Mouse (Mus musculus) neural tube, embryonic 10.5 days (tissue): ENCODE measurements around the gene Wwox.

Experiments
- DNase-seq: peaks from one replicate; pipeline ENCODE4 v3.0.0-alpha.2; 2017; ENCODE audit warnings: low spot score; ENCODE audit errors: extremely low spot score

The Wwox gene

GRCm38 (mm10) chr8:114731260-114732140 is 292.0 kb downstream of the Wwox start:
- DNase-seq = no peak

GRCm38 (mm10) chr8:114743185-114743915 is 303.9 kb downstream of the Wwox start:
- DNase-seq = no peak

- DNase-seq = no peak
Measured at GRCm38 (mm10) chr8:114746373-114746772, 306.9 kb downstream of the Wwox start.

GRCm38 (mm10) chr8:114751376-114752135 is 312.1 kb downstream of the Wwox start:
- no peak for DNase-seq

GRCm38 (mm10) chr8:114759621-114760020 is 320.2 kb downstream of the Wwox start:
- DNase-seq = no peak

- no peak for DNase-seq
Measured at GRCm38 (mm10) chr8:114768536-114768935, 329.1 kb downstream of the Wwox start.

- peak; percentile 80 for DNase-seq
Measured at GRCm38 (mm10) chr8:114770856-114771776, 331.7 kb downstream of the Wwox start.

GRCm38 (mm10) chr8:114772276-114772849 is 332.9 kb downstream of the Wwox start:
- peak; percentile 45 for DNase-seq

- no peak for DNase-seq
Measured at GRCm38 (mm10) chr8:114773461-114774414, 334.3 kb downstream of the Wwox start.

GRCm38 (mm10) chr8:114774415-114774775 is 334.9 kb downstream of the Wwox start:
- DNase-seq = no peak

- no peak for DNase-seq
Measured at GRCm38 (mm10) chr8:114775543-114775942, 336.1 kb downstream of the Wwox start.

- DNase-seq = no peak
Measured at GRCm38 (mm10) chr8:114776696-114777095, 337.2 kb downstream of the Wwox start.

GRCm38 (mm10) chr8:114777271-114777980 is 338.0 kb downstream of the Wwox start:
- DNase-seq = no peak

GRCm38 (mm10) chr8:114779002-114779401 is 339.5 kb downstream of the Wwox start:
- no peak for DNase-seq

GRCm38 (mm10) chr8:114783321-114783720 is 343.9 kb downstream of the Wwox start:
- no peak for DNase-seq

- DNase-seq = no peak
Measured at GRCm38 (mm10) chr8:114785834-114786233, 346.4 kb downstream of the Wwox start.

GRCm38 (mm10) chr8:114789616-114790015 is 350.2 kb downstream of the Wwox start:
- DNase-seq = no peak

- no peak for DNase-seq
Measured at GRCm38 (mm10) chr8:114790754-114791153, 351.3 kb downstream of the Wwox start.

GRCm38 (mm10) chr8:114793682-114794081 is 354.2 kb downstream of the Wwox start:
- DNase-seq = no peak
